In the genomic region with DNA sequence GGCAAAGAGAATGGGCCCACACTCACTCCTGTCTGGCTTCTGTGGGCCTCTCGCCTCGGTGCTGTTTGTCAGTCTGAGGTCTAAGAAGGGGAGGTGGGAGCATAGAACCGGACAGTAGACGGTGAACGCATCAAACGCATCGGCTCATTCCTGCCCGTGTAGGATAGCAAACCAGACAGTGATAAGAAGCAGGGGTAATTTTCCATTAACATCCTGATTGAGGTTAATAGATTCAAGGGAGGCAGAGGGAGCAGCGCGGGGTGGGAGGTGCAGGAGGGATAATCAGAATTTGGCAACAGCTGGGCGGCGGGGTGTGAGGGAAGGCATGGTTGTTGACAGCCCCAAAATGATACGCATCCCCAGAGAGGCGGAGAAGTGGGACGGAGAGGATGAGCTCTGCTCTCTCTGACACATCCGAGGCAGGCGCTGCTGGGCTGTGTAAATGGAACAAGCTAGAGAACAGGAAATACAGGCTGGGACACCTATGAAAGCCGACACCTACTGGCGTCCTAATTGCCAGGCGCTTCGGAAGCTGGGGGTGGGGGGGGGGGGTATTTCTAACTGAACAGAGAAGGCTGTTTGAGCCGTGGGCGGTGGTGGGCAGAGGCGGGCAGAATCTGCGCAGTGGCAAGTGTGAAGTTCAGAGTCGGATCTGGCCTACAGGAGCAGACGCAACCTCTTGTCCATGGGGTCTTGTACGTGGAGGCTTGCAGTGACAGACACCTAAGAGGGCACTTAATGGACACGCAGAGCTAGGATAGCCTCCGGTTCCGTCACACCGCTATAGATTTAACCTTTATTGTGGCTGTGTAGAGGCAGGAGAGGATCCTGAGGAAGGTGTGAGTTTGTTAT, we compare ENCODE assay signal across 9 mouse cellular contexts. TPM values are rescaled to one million over a fixed set of nuclear protein-coding genes. Genes with fewer than 3 reads are reported as not detected.
DNase-seq lines count a peak whose midpoint lies in the region; ATAC-seq lines count a peak whose summit lies in the region.
"Had no signal": no experiment of that assay in that cellular context is flagged by ENCODE, and none has a peak within 500 bp of the region (broad histone marks: within the 10 kb centered on the region; RNA-seq: fewer than 3 reads in every experiment).

No protein-coding gene starts in this region.

- H3K27me3 ChIP-seq in kidney, embryonic 15.5 days: peaks cover 14% of the 10 kb centered on the region; the same call in 1 of the 2 replicates
- peaks cover 6% of the 10 kb centered on the region for H3K27me3 ChIP-seq in embryonic facial prominence, embryonic 13.5 days
- H3K27me3 ChIP-seq in hindbrain, embryonic 16.5 days (replicated peaks; ENCODE audit: control insufficient read depth, insufficient read depth, low read length): 0 out of 2 replicates have a peak, but pooled peaks cover 2% of the 10 kb centered on the region

- H3K36me3 ChIP-seq in kidney, embryonic 15.5 days: no peaks in the 10 kb centered on the region
- H3K36me3 ChIP-seq in embryonic facial prominence, embryonic 13.5 days: no peaks in the 10 kb centered on the region
- H3K36me3 ChIP-seq in hindbrain, embryonic 16.5 days (ENCODE audit: control insufficient read depth, insufficient read depth, low read length): no peaks in the 10 kb centered on the region

- no peaks in the 10 kb centered on the region for H3K9me3 ChIP-seq in kidney, embryonic 15.5 days (replicated peaks)
- no peaks in the 10 kb centered on the region for H3K9me3 ChIP-seq in embryonic facial prominence, embryonic 13.5 days
- no peaks in the 10 kb centered on the region for H3K9me3 ChIP-seq in hindbrain, embryonic 16.5 days (ENCODE audit: control insufficient read depth, low read length)

- H3K4me3 ChIP-seq in kidney, embryonic 15.5 days (replicated peaks): peak overlapping the region; percentile 11
- peak overlapping the region; percentile 16 for H3K4me3 ChIP-seq in embryonic facial prominence, embryonic 13.5 days
- peak overlapping the region; percentile 24 for H3K4me3 ChIP-seq in hindbrain, embryonic 16.5 days (ENCODE audit: low read length)
- H3K4me3 ChIP-seq: heart, adult 2 months had no signal

- H3K9ac ChIP-seq in kidney, embryonic 15.5 days: no peak overlapping the region; the same call in 1 of the 2 replicates
- H3K9ac ChIP-seq in embryonic facial prominence, embryonic 13.5 days: peak overlapping the region; percentile 58
- H3K9ac ChIP-seq in hindbrain, embryonic 16.5 days (ENCODE audit: low read depth, low read length): peak overlapping the region; percentile 38

- peak; percentile 64; the same call in 1 of the 2 replicates for ATAC-seq in kidney, embryonic 15.5 days (replicated peaks; ENCODE audit: low FRiP score)
- ATAC-seq in CD4-positive, CD25-positive, alpha-beta regulatory T cell, adult 4 months: peak; percentile 71
- ATAC-seq in embryonic facial prominence, embryonic 13.5 days (ENCODE audit: insufficient number of reproducible peaks, insufficient read depth, low FRiP score, low TSS enrichment, low read depth): peak; percentile 80
- ATAC-seq in hindbrain, embryonic 16.5 days: peak; percentile 58; the same call in 1 of the 2 replicates
- peak; percentile 37; the same call in 1 of the 2 replicates for ATAC-seq in megakaryocyte-erythroid progenitor cell, adult 5-6 weeks (replicated peaks; ENCODE audit: low FRiP score, low TSS enrichment, poor library complexity, severe bottlenecking)

- WGBS in kidney, embryonic 15.5 days: 14% methylated on average over 32 of the region's 32 CpGs
- 14% methylated on average over 32 of the region's 32 CpGs for WGBS in embryonic facial prominence, embryonic 13.5 days
- 26% methylated on average over 32 of the region's 32 CpGs for WGBS in hindbrain, embryonic 16.5 days

- H3K27ac ChIP-seq in kidney, embryonic 15.5 days: no peak overlapping the region
- H3K27ac ChIP-seq in embryonic facial prominence, embryonic 13.5 days: peak overlapping the region; percentile 12; the same call in 1 of the 2 replicates
- H3K27ac ChIP-seq in hindbrain, embryonic 16.5 days (ENCODE audit: low read depth, low read length): no peak overlapping the region
- H3K27ac ChIP-seq: heart, adult 2 months had no signal

- peaks cover 14% of the 10 kb centered on the region for H3K4me1 ChIP-seq in kidney, embryonic 15.5 days
- peaks cover 19% of the 10 kb centered on the region for H3K4me1 ChIP-seq in embryonic facial prominence, embryonic 13.5 days
- H3K4me1 ChIP-seq in hindbrain, embryonic 16.5 days (ENCODE audit: control insufficient read depth, insufficient read depth, low read depth, low read length): peaks cover 7% of the 10 kb centered on the region; the same call in 1 of the 2 replicates

- no peak for DNase-seq in kidney, adult 18-20 months
- DNase-seq in spleen, postnatal 10 days (ENCODE audit: low spot score in 2 of 2): no peak
- no peak for DNase-seq in thymus, postnatal 36 days

- H3K4me2 ChIP-seq in kidney, embryonic 15.5 days: peak overlapping the region; percentile 54
- H3K4me2 ChIP-seq in embryonic facial prominence, embryonic 13.5 days: peak overlapping the region; percentile 48
- H3K4me2 ChIP-seq in hindbrain, embryonic 16.5 days (ENCODE audit: low read length): peak overlapping the region; percentile 48

RNA-seq across cellular contexts. Expression of a gene that starts 54.4 kb away (rescaled TPM):
- 17.5 TPM in 2 replicates for polyA plus RNA-seq in kidney, embryonic 15.5 days (2015; fragmentation: Nextera tagmentation; extraction: Ambion mirVana)
- 1 to 10 TPM; 6.6 to 8.6 TPM for polyA plus RNA-seq in CD4-positive, CD25-positive, alpha-beta regulatory T cell, adult 4 months (2017; shearing (Covaris generic))
- polyA plus RNA-seq in embryonic facial prominence, embryonic 13.5 days (2015; fragmentation: Nextera tagmentation; extraction: Ambion mirVana): 16.7 and 18.0 TPM in 2 replicates
- 12.4 and 13.2 TPM in 2 replicates for polyA plus RNA-seq in hindbrain, embryonic 16.5 days (2015; fragmentation: Nextera tagmentation; extraction: Ambion mirVana)
- total RNA-seq in megakaryocyte-erythroid progenitor cell, adult 5-6 weeks (2014; fragmentation: Nextera tagmentation): 13.3 and 15.0 TPM in 2 replicates
- 29.6 and 38.1 TPM in 2 replicates for total RNA-seq in megakaryocyte-erythroid progenitor cell, adult 5-6 weeks (2017)

RNA-seq across cellular contexts. Expression of a gene that starts 54.6 kb away (rescaled TPM):
- 12.7 and 14.3 TPM in 2 replicates for polyA plus RNA-seq in kidney, embryonic 15.5 days (2015; fragmentation: Nextera tagmentation; extraction: Ambion mirVana)
- polyA plus RNA-seq in CD4-positive, CD25-positive, alpha-beta regulatory T cell, adult 4 months (2017; shearing (Covaris generic)): 10 to 100 TPM; 10.7 to 13.2 TPM
- polyA plus RNA-seq in embryonic facial prominence, embryonic 13.5 days (2015; fragmentation: Nextera tagmentation; extraction: Ambion mirVana): 12.7 and 14.0 TPM in 2 replicates
- polyA plus RNA-seq in hindbrain, embryonic 16.5 days (2015; fragmentation: Nextera tagmentation; extraction: Ambion mirVana): 9.6 and 12.4 TPM in 2 replicates
- 20.1 and 27.5 TPM in 2 replicates for total RNA-seq in megakaryocyte-erythroid progenitor cell, adult 5-6 weeks (2014; fragmentation: Nextera tagmentation)
- 37.5 and 41.0 TPM in 2 replicates for total RNA-seq in megakaryocyte-erythroid progenitor cell, adult 5-6 weeks (2017)
